Mouse (Mus musculus): ENCODE measurements around the gene Anxa3. TPM values are rescaled to one million over a fixed set of nuclear protein-coding genes. Genes with fewer than 3 reads are reported as not detected.

Gene Anxa3
- polyA plus RNA-seq, 1 experiment from 2014 or later: 20.1 TPM

- no peak overlapping the region for H3K4me3 ChIP-seq (replicated peaks; ENCODE audit: low read depth, low read length)
- H3K4me2 ChIP-seq (ENCODE audit: low read length): no peak overlapping the region
- 61% methylated on average over 10 of the region's 10 CpGs for WGBS
Measured at GRCm38 (mm10) chr5:96793953-96794635, 955 bp downstream of the Anxa3 start.

GRCm38 (mm10) chr5:96795752-96796151, 2.6 kb downstream of the Anxa3 start:
- Histone ChIP-seq H3K36me3 (ENCODE audit: control insufficient read depth, insufficient read depth, low read length) (no peaks in the 10 kb centered on the region), H3K4me1 (ENCODE audit: control insufficient read depth, insufficient read depth, low read length) (peaks cover 5% of the 10 kb centered on the region; the same call in 1 of the 2 replicates), H3K27ac (replicated peaks; ENCODE audit: low read depth, low read length) (no peak overlapping the region), H3K4me2 (ENCODE audit: low read length) (no peak overlapping the region), H3K9ac (replicated peaks; ENCODE audit: low read length) (no peak overlapping the region), H3K9me3 (ENCODE audit: control insufficient read depth, low read length) (no peaks in the 10 kb centered on the region), H3K4me3 (replicated peaks; ENCODE audit: low read depth, low read length) (no peak overlapping the region), H3K27me3 (ENCODE audit: control insufficient read depth, insufficient read depth, low read length) (no peaks in the 10 kb centered on the region; the same call in 1 of the 2 replicates)
- ATAC-seq (ENCODE audit: low FRiP score, low TSS enrichment): no peak
- DNase-seq: no peak
- WGBS: 91% methylated on average over 1 of the region's 1 CpGs

More at GRCm38 (mm10) chr5:96793953-96794635, 955 bp downstream of the Anxa3 start:
- ATAC-seq (ENCODE audit: low FRiP score, low TSS enrichment): no peak
- H3K36me3 ChIP-seq (ENCODE audit: control insufficient read depth, insufficient read depth, low read length): no peaks in the 10 kb centered on the region
- no peak for DNase-seq
- H3K27ac ChIP-seq (replicated peaks; ENCODE audit: low read depth, low read length): no peak overlapping the region
- H3K9me3 ChIP-seq (ENCODE audit: control insufficient read depth, low read length): no peaks in the 10 kb centered on the region
- no peaks in the 10 kb centered on the region; the same call in 1 of the 2 replicates for H3K27me3 ChIP-seq (ENCODE audit: control insufficient read depth, insufficient read depth, low read length)
- H3K9ac ChIP-seq (replicated peaks; ENCODE audit: low read length): no peak overlapping the region
- peaks cover 5% of the 10 kb centered on the region; the same call in 1 of the 2 replicates for H3K4me1 ChIP-seq (ENCODE audit: control insufficient read depth, insufficient read depth, low read length)

DNA sequence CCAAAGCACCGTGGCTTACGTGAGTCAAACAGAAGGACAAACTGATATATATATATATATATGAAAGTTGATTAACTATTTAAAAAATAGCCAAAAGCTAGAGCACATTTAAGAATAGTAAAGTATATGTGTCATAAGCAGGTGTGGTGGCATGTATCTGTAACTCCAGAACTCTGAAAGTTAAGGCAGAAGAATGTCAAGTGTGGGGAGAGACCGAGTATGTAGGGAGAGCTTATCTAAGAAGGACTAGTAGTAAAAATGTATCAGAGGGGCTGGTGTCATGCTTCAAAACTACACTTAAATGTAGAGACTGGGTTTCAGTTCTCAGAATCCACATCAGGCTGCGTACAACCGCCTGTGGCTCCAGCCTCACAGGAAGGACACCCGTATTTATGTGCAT, 4.3 kb downstream of the Anxa3 start:
- H3K36me3 ChIP-seq (ENCODE audit: control insufficient read depth, insufficient read depth, low read length): no peaks in the 10 kb centered on the region
- WGBS: 96% methylated on average over 6 of the region's 6 CpGs
- no peaks in the 10 kb centered on the region; the same call in 1 of the 2 replicates for H3K27me3 ChIP-seq (ENCODE audit: control insufficient read depth, insufficient read depth, low read length)
- H3K4me3 ChIP-seq (replicated peaks; ENCODE audit: low read depth, low read length): no peak overlapping the region
- H3K4me1 ChIP-seq (ENCODE audit: control insufficient read depth, insufficient read depth, low read length): peaks cover 5% of the 10 kb centered on the region; the same call in 1 of the 2 replicates
- no peak for ATAC-seq (ENCODE audit: low FRiP score, low TSS enrichment)
- no peak overlapping the region for H3K9ac ChIP-seq (replicated peaks; ENCODE audit: low read length)
- DNase-seq: no peak
- no peak overlapping the region for H3K27ac ChIP-seq (replicated peaks; ENCODE audit: low read depth, low read length)
- H3K4me2 ChIP-seq (ENCODE audit: low read length): no peak overlapping the region
- H3K9me3 ChIP-seq (ENCODE audit: control insufficient read depth, low read length): no peaks in the 10 kb centered on the region

DNA sequence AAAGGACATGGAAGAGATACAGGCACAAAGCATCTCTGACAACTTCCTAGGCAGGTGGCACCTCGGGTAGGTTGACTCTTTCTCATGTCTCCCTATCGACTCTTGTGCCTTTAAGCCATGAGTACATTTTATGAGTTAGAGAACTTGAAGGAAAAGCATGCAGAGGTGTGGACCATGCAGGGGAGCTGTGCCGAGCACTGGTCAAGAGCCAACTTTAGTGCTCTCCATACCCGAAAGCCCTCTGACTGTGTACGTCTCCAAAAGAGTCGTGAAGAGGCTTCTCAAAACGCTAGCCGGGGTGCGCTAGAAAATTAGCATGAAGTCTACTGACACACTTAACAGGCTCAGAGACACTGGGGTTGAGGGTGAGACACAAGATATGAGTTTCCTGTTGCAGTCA, 6.0 kb downstream of the Anxa3 start:
- WGBS: 89% methylated on average over 9 of the region's 9 CpGs
- Histone ChIP-seq H3K27me3 (ENCODE audit: control insufficient read depth, insufficient read depth, low read length) (no peaks in the 10 kb centered on the region; the same call in 1 of the 2 replicates), H3K4me3 (replicated peaks; ENCODE audit: low read depth, low read length) (no peak overlapping the region), H3K36me3 (ENCODE audit: control insufficient read depth, insufficient read depth, low read length) (no peaks in the 10 kb centered on the region), H3K9ac (replicated peaks; ENCODE audit: low read length) (no peak overlapping the region), H3K9me3 (ENCODE audit: control insufficient read depth, low read length) (no peaks in the 10 kb centered on the region), H3K4me2 (ENCODE audit: low read length) (no peak overlapping the region), H3K4me1 (ENCODE audit: control insufficient read depth, insufficient read depth, low read length) (no peaks in the 10 kb centered on the region), H3K27ac (replicated peaks; ENCODE audit: low read depth, low read length) (no peak overlapping the region)
- ATAC-seq (ENCODE audit: low FRiP score, low TSS enrichment) (no peak), DNase-seq (no peak)

DNA sequence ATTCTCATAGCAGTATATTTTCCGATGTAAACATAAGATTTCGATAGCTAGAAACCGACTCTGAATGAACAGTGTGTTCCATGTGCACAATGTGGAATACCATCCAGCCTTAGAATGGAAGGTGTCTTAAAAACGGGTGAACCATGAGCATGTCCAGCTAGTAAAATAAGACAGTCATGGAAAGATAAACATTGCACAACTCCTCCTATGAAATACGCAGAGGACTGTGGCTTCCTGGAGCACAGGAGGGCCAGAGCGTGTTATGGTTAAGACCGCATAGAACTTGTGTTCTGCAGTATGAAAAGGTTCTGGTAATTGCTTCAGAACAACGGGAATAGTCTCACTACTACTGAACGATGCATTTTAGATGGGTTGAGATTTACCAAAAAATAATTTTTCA, 6.8 kb downstream of the Anxa3 start:
- H3K9ac ChIP-seq (replicated peaks; ENCODE audit: low read length): no peak overlapping the region

GRCm38 (mm10) chr5:96802185-96802584, 9.0 kb downstream of the Anxa3 start:
- H3K4me3 ChIP-seq (replicated peaks; ENCODE audit: low read depth, low read length): no peak overlapping the region
- no peaks in the 10 kb centered on the region for H3K9me3 ChIP-seq (ENCODE audit: control insufficient read depth, low read length)
- no peak overlapping the region for H3K9ac ChIP-seq (replicated peaks; ENCODE audit: low read length)
- DNase-seq (no peak), ATAC-seq (ENCODE audit: low FRiP score, low TSS enrichment) (no peak)
- no peaks in the 10 kb centered on the region for H3K36me3 ChIP-seq (ENCODE audit: control insufficient read depth, insufficient read depth, low read length)
- 48% methylated on average over 7 of the region's 7 CpGs for WGBS
- no peak overlapping the region for H3K27ac ChIP-seq (replicated peaks; ENCODE audit: low read depth, low read length)
- H3K4me2 ChIP-seq (ENCODE audit: low read length): no peak overlapping the region
- H3K4me1 ChIP-seq (ENCODE audit: control insufficient read depth, insufficient read depth, low read length): no peaks in the 10 kb centered on the region
- no peaks in the 10 kb centered on the region for H3K27me3 ChIP-seq (ENCODE audit: control insufficient read depth, insufficient read depth, low read length)

More for the DNA sequence above, 6.8 kb downstream of the Anxa3 start:
- Histone ChIP-seq H3K27me3 (ENCODE audit: control insufficient read depth, insufficient read depth, low read length) (no peaks in the 10 kb centered on the region), H3K9me3 (ENCODE audit: control insufficient read depth, low read length) (no peaks in the 10 kb centered on the region), H3K4me3 (replicated peaks; ENCODE audit: low read depth, low read length) (no peak overlapping the region), H3K4me2 (ENCODE audit: low read length) (no peak overlapping the region), H3K4me1 (ENCODE audit: control insufficient read depth, insufficient read depth, low read length) (no peaks in the 10 kb centered on the region), H3K36me3 (ENCODE audit: control insufficient read depth, insufficient read depth, low read length) (no peaks in the 10 kb centered on the region), H3K27ac (replicated peaks; ENCODE audit: low read depth, low read length) (no peak overlapping the region)
- ATAC-seq (ENCODE audit: low FRiP score, low TSS enrichment) (no peak), DNase-seq (no peak)
- 95% methylated on average over 9 of the region's 9 CpGs for WGBS

- no peak for DNase-seq
- no peak overlapping the region for H3K9ac ChIP-seq (replicated peaks; ENCODE audit: low read length)
- H3K4me3 ChIP-seq (replicated peaks; ENCODE audit: low read depth, low read length): no peak overlapping the region
- WGBS: 70% methylated on average over 3 of the region's 3 CpGs
- no peaks in the 10 kb centered on the region for H3K27me3 ChIP-seq (ENCODE audit: control insufficient read depth, insufficient read depth, low read length)
- ATAC-seq (ENCODE audit: low FRiP score, low TSS enrichment): no peak
- H3K9me3 ChIP-seq (ENCODE audit: control insufficient read depth, low read length): no peaks in the 10 kb centered on the region
- H3K36me3 ChIP-seq (ENCODE audit: control insufficient read depth, insufficient read depth, low read length): no peaks in the 10 kb centered on the region
- H3K27ac ChIP-seq (replicated peaks; ENCODE audit: low read depth, low read length): no peak overlapping the region
- H3K4me1 ChIP-seq (ENCODE audit: control insufficient read depth, insufficient read depth, low read length): no peaks in the 10 kb centered on the region
- H3K4me2 ChIP-seq (ENCODE audit: low read length): no peak overlapping the region
Measured at GRCm38 (mm10) chr5:96803091-96803490, 10.0 kb downstream of the Anxa3 start.

DNA sequence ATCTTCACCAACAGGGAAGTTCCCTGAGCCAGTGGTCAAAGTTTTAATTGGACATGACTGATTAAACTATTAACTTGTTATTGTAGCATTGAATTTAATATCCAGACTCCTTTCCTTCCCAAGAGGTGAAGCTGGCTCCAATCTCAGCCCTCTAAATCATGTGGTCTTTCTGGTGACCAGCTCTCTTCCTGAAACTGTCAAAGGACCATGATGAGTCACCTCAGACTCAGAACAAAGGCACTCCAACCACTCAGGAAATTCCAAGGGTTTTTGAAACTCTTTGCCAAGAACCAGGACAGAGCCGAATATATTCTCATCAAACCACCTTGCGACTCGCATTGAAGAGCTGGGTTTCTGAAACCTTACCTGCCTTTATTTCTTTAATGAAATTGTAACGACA, 11.2 kb downstream of the Anxa3 start:
- no peaks in the 10 kb centered on the region for H3K9me3 ChIP-seq (ENCODE audit: control insufficient read depth, low read length)
- DNase-seq (no peak), ATAC-seq (ENCODE audit: low FRiP score, low TSS enrichment) (no peak)
- H3K36me3 ChIP-seq (ENCODE audit: control insufficient read depth, insufficient read depth, low read length): no peaks in the 10 kb centered on the region
- H3K9ac ChIP-seq (replicated peaks; ENCODE audit: low read length): no peak overlapping the region
- no peak overlapping the region for H3K4me2 ChIP-seq (ENCODE audit: low read length)
- H3K4me3 ChIP-seq (replicated peaks; ENCODE audit: low read depth, low read length): no peak overlapping the region
- WGBS: 90% methylated on average over 4 of the region's 4 CpGs
- no peaks in the 10 kb centered on the region for H3K4me1 ChIP-seq (ENCODE audit: control insufficient read depth, insufficient read depth, low read length)
- H3K27me3 ChIP-seq (ENCODE audit: control insufficient read depth, insufficient read depth, low read length): no peaks in the 10 kb centered on the region
- H3K27ac ChIP-seq (replicated peaks; ENCODE audit: low read depth, low read length): no peak overlapping the region

DNA sequence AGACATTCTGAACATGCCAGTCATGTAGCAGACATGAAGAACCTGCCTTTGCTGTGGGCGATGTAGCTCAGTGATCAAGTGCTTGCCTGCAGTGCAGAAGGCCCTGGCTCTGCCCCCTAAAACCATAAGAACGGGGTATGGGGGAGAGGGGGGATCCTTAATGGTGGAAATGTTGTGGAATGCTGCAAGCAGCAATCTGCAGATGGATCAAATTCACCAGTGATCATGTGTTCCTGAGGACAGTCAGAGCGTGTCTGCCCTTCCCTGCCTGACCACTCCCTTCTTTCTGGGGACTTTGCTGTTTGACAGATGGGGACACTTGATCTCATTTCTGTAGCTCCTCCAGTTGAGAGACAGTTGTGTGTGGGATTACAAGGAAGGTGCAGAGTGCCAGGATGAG, 11.7 kb downstream of the Anxa3 start:
- H3K4me3 ChIP-seq (replicated peaks; ENCODE audit: low read depth, low read length): no peak overlapping the region
- no peaks in the 10 kb centered on the region for H3K36me3 ChIP-seq (ENCODE audit: control insufficient read depth, insufficient read depth, low read length)
- H3K27me3 ChIP-seq (ENCODE audit: control insufficient read depth, insufficient read depth, low read length): no peaks in the 10 kb centered on the region
- WGBS: 89% methylated on average over 3 of the region's 3 CpGs
- H3K9ac ChIP-seq (replicated peaks; ENCODE audit: low read length): no peak overlapping the region
- DNase-seq (no peak), ATAC-seq (ENCODE audit: low FRiP score, low TSS enrichment) (no peak)
- H3K4me2 ChIP-seq (ENCODE audit: low read length): no peak overlapping the region
- no peak overlapping the region for H3K27ac ChIP-seq (replicated peaks; ENCODE audit: low read depth, low read length)
- no peaks in the 10 kb centered on the region for H3K4me1 ChIP-seq (ENCODE audit: control insufficient read depth, insufficient read depth, low read length)
- no peaks in the 10 kb centered on the region for H3K9me3 ChIP-seq (ENCODE audit: control insufficient read depth, low read length)

Measured in midbrain, embryonic 14.5 days (tissue).